Mouse (Mus musculus) limb, embryonic 10.5 days (tissue): ENCODE measurements at regions not wholly inside any gene's neighbourhood (a gene's known extent, or its start where the extent isn't known, plus 50 kb on each side); places are given as distances from the start of the nearest gene placed in this dataset.
A peak's percentile ranks its signal among the peaks of the same experiment; 100 is the strongest.

ENCODE experiments used
- DNase-seq: peaks from one replicate; pipeline ENCODE4 v3.0.0-alpha.2; 2017; ENCODE audit warnings: low spot score
- H3K27ac ChIP-seq: fragments of 300-500 bp; sonication (generic); 2 replicates; pipeline ENCODE4 v1.5.1; 2016; ENCODE audit warnings: mild to moderate bottlenecking
- H3K27me3 ChIP-seq: fragments of 300-500 bp; sonication (generic); 2 replicates; pipeline ENCODE4 v1.6.1; 2016; ENCODE audit warnings: low read depth, mild to moderate bottlenecking; ENCODE audit not compliant: poor library complexity, severe bottlenecking
- H3K36me3 ChIP-seq: fragments of 300-500 bp; sonication (generic); 2 replicates; pipeline ENCODE4 v1.6.1; 2016; ENCODE audit warnings: mild to moderate bottlenecking, moderate library complexity
- H3K4me1 ChIP-seq: fragments of 300-500 bp; sonication (generic); 2 replicates; pipeline ENCODE4 v1.6.1; 2016
- H3K4me3 ChIP-seq: fragments of 300-500 bp; sonication (generic); 2 replicates; pipeline ENCODE4 v1.5.1; 2016; ENCODE audit warnings: mild to moderate bottlenecking, moderate library complexity
- H3K9me3 ChIP-seq: fragments of 300-500 bp; sonication (generic); replicated peaks from 2 replicates; pipeline ENCODE4 v1.6.1; 2016; ENCODE audit warnings: mild to moderate bottlenecking
- WGBS: fragments of 180-500 bp; shearing (Covaris S2); methylation state at CpG from one replicate; pipeline ENCODE4 v1.1.7; 2016; 5-methylcytosine and 5-hydroxymethylcytosine counted together

- WGBS = 90% methylated on average over 3 of the region's 3 CpGs
- Histone ChIP-seq H3K36me3 (no peaks in the 10 kb centered on the region), H3K27ac (no peak overlapping the region), H3K4me1 (no peaks in the 10 kb centered on the region; the same call in 1 of the 2 replicates), H3K27me3 (no peaks in the 10 kb centered on the region), H3K9me3 (no peaks in the 10 kb centered on the region), H3K4me3 (no peak overlapping the region)
- DNase-seq = no peak
Measured at GRCm38 (mm10) chr10:23530715-23531114, 180.1 kb upstream of the Eya4 start.

- H3K4me3 ChIP-seq = no peak overlapping the region
- H3K36me3 ChIP-seq = no peaks in the 10 kb centered on the region
- no peak for DNase-seq
- no peak overlapping the region for H3K27ac ChIP-seq
- H3K9me3 ChIP-seq = no peaks in the 10 kb centered on the region
- H3K4me1 ChIP-seq = no peaks in the 10 kb centered on the region; the same call in 1 of the 2 replicates
- H3K27me3 ChIP-seq = no peaks in the 10 kb centered on the region
Measured at GRCm38 (mm10) chr10:23526796-23527195, 176.2 kb upstream of the Eya4 start.

GRCm38 (mm10) chr10:23522664-23523063 lies 172.1 kb upstream of the Eya4 start:
- no peak for DNase-seq
- 77% methylated on average over 1 of the region's 1 CpGs for WGBS
- Histone ChIP-seq H3K9me3 (no peaks in the 10 kb centered on the region), H3K27ac (no peak overlapping the region), H3K27me3 (no peaks in the 10 kb centered on the region), H3K4me1 (no peaks in the 10 kb centered on the region), H3K36me3 (no peaks in the 10 kb centered on the region), H3K4me3 (no peak overlapping the region)

- 90% methylated on average over 7 of the region's 7 CpGs for WGBS
- Histone ChIP-seq H3K4me3 (no peak overlapping the region), H3K36me3 (no peaks in the 10 kb centered on the region), H3K9me3 (no peaks in the 10 kb centered on the region), H3K4me1 (0 out of 2 replicates have a peak, but pooled peaks cover 3% of the 10 kb centered on the region), H3K27me3 (no peaks in the 10 kb centered on the region), H3K27ac (no peak overlapping the region)
- no peak for DNase-seq
Measured at GRCm38 (mm10) chr10:23493647-23494046, 143.1 kb upstream of the Eya4 start.

- no peak for DNase-seq
- Histone ChIP-seq H3K9me3 (no peaks in the 10 kb centered on the region), H3K4me1 (0 out of 2 replicates have a peak, but pooled peaks cover 3% of the 10 kb centered on the region), H3K27ac (no peak overlapping the region), H3K4me3 (no peak overlapping the region), H3K36me3 (no peaks in the 10 kb centered on the region), H3K27me3 (no peaks in the 10 kb centered on the region)
- 89% methylated on average over 5 of the region's 5 CpGs for WGBS
Measured at GRCm38 (mm10) chr10:23492971-23493370, 142.4 kb upstream of the Eya4 start.

- DNase-seq = no peak
- Histone ChIP-seq H3K36me3 (no peaks in the 10 kb centered on the region), H3K4me1 (0 out of 2 replicates have a peak, but pooled peaks cover 3% of the 10 kb centered on the region), H3K9me3 (no peaks in the 10 kb centered on the region), H3K4me3 (no peak overlapping the region), H3K27ac (no peak overlapping the region), H3K27me3 (no peaks in the 10 kb centered on the region)
- WGBS = 72% methylated on average over 3 of the region's 3 CpGs
Measured at GRCm38 (mm10) chr10:23488996-23489395, 138.4 kb upstream of the Eya4 start.

GRCm38 (mm10) chr10:23480474-23480873 lies 129.9 kb upstream of the Eya4 start:
- no peak for DNase-seq
- Histone ChIP-seq H3K9me3 (no peaks in the 10 kb centered on the region), H3K4me3 (no peak overlapping the region), H3K36me3 (no peaks in the 10 kb centered on the region), H3K27ac (no peak overlapping the region), H3K4me1 (no peaks in the 10 kb centered on the region), H3K27me3 (no peaks in the 10 kb centered on the region)

- H3K27me3 ChIP-seq = no peaks in the 10 kb centered on the region
- H3K36me3 ChIP-seq = no peaks in the 10 kb centered on the region
- H3K4me3 ChIP-seq = no peak overlapping the region
- H3K4me1 ChIP-seq = no peaks in the 10 kb centered on the region
- no peak for DNase-seq
- no peaks in the 10 kb centered on the region for H3K9me3 ChIP-seq
- H3K27ac ChIP-seq = no peak overlapping the region
- 97% methylated on average over 2 of the region's 2 CpGs for WGBS
Measured at GRCm38 (mm10) chr10:23478902-23479301, 128.3 kb upstream of the Eya4 start.

GRCm38 (mm10) chr10:23477104-23477503 lies 126.5 kb upstream of the Eya4 start:
- 89% methylated on average over 4 of the region's 4 CpGs for WGBS
- H3K27ac ChIP-seq = no peak overlapping the region
- no peak for DNase-seq
- H3K27me3 ChIP-seq = no peaks in the 10 kb centered on the region
- no peak overlapping the region for H3K4me3 ChIP-seq
- H3K9me3 ChIP-seq = no peaks in the 10 kb centered on the region
- no peaks in the 10 kb centered on the region for H3K4me1 ChIP-seq
- no peaks in the 10 kb centered on the region for H3K36me3 ChIP-seq

- WGBS = 93% methylated on average over 3 of the region's 3 CpGs
- Histone ChIP-seq H3K9me3 (no peaks in the 10 kb centered on the region), H3K4me3 (no peak overlapping the region), H3K36me3 (no peaks in the 10 kb centered on the region), H3K4me1 (peaks cover 30% of the 10 kb centered on the region), H3K27me3 (no peaks in the 10 kb centered on the region), H3K27ac (peak overlapping the region; percentile 75; the same call in 1 of the 2 replicates)
- peak; percentile 30 for DNase-seq
Measured at GRCm38 (mm10) chr10:23450997-23451396, 100.4 kb upstream of the Eya4 start.

- WGBS = 76% methylated on average over 3 of the region's 3 CpGs
- DNase-seq = no peak
- H3K4me3 ChIP-seq = no peak overlapping the region
- no peaks in the 10 kb centered on the region for H3K9me3 ChIP-seq
- H3K36me3 ChIP-seq = no peaks in the 10 kb centered on the region
- no peaks in the 10 kb centered on the region for H3K27me3 ChIP-seq
- H3K4me1 ChIP-seq = peaks cover 30% of the 10 kb centered on the region
- peak overlapping the region; percentile 75 for H3K27ac ChIP-seq
Measured at GRCm38 (mm10) chr10:23450647-23450979, 100.0 kb upstream of the Eya4 start.

- H3K4me1 ChIP-seq = peaks cover 30% of the 10 kb centered on the region
- no peaks in the 10 kb centered on the region for H3K27me3 ChIP-seq
- 33% methylated on average over 19 of the region's 19 CpGs for WGBS
- peak overlapping the region; percentile 75 for H3K27ac ChIP-seq
- H3K9me3 ChIP-seq = no peaks in the 10 kb centered on the region
- no peaks in the 10 kb centered on the region for H3K36me3 ChIP-seq
- H3K4me3 ChIP-seq = peak overlapping the region; percentile 30
- peak; percentile 63 for DNase-seq
Measured at GRCm38 (mm10) chr10:23449860-23450646, 99.5 kb upstream of the Eya4 start.

GRCm38 (mm10) chr10:23448976-23449859 lies 98.6 kb upstream of the Eya4 start:
- H3K4me1 ChIP-seq = peaks cover 30% of the 10 kb centered on the region
- H3K9me3 ChIP-seq = no peaks in the 10 kb centered on the region
- H3K27ac ChIP-seq = peak overlapping the region; percentile 75; the same call in 1 of the 2 replicates
- 37% methylated on average over 16 of the region's 16 CpGs for WGBS
- peak overlapping the region; percentile 30 for H3K4me3 ChIP-seq
- H3K36me3 ChIP-seq = no peaks in the 10 kb centered on the region
- DNase-seq = peak; percentile 58
- no peaks in the 10 kb centered on the region for H3K27me3 ChIP-seq
